Mouse (Mus musculus) limb, embryonic 15.5 days (tissue): ENCODE data around the gene Pilrb2. TPM values are rescaled to one million over a fixed set of nuclear protein-coding genes. Genes with fewer than 3 reads are reported as not detected.
"Not testable (repeated sequence)": the region's sequence is repeated elsewhere in the genome, so short reads cannot be mapped to it uniquely, and the experiment has no call there.

Experiments used
- ATAC-seq: fragments of 200-750 bp; cut with Nextera tagmentation; 2 replicates; pipeline ENCODE4 v1.8.0; 2017; ENCODE audit warnings: low read depth, moderate TSS enrichment; ENCODE audit not compliant: insufficient number of reproducible peaks, low FRiP score, low TSS enrichment
- H3K27ac ChIP-seq: fragments of 300-500 bp; sonication (generic); 2 replicates; pipeline ENCODE4 v1.5.1; 2015; ENCODE audit warnings: moderate library complexity, mild to moderate bottlenecking, inconsistent platforms
- H3K27me3 ChIP-seq: fragments of 300-500 bp; sonication (generic); 2 replicates; pipeline ENCODE4 v1.6.1; 2015; ENCODE audit warnings: inconsistent platforms
- H3K36me3 ChIP-seq: fragments of 300-500 bp; sonication (generic); 2 replicates; pipeline ENCODE4 v1.6.1; 2015; ENCODE audit warnings: inconsistent platforms
- H3K4me1 ChIP-seq: fragments of 300-500 bp; sonication (generic); 2 replicates; pipeline ENCODE4 v1.6.1; 2015; ENCODE audit warnings: inconsistent platforms
- H3K4me2 ChIP-seq: fragments of 300-500 bp; sonication (generic); 2 replicates; pipeline ENCODE4 v1.6.1; 2015; ENCODE audit warnings: mild to moderate bottlenecking, inconsistent platforms
- H3K4me3 ChIP-seq: fragments of 300-500 bp; sonication (generic); 2 replicates; pipeline ENCODE4 v1.5.1; 2015; ENCODE audit warnings: mild to moderate bottlenecking, inconsistent platforms
- H3K9ac ChIP-seq: fragments of 300-500 bp; sonication (generic); 2 replicates; pipeline ENCODE4 v1.6.1; 2015; ENCODE audit warnings: inconsistent platforms
- H3K9me3 ChIP-seq: fragments of 300-500 bp; sonication (generic); 2 replicates; pipeline ENCODE4 v1.6.1; 2016; ENCODE audit warnings: inconsistent platforms
- WGBS: fragments of 180-500 bp; shearing (Covaris S2); methylation state at CpG from one replicate; pipeline ENCODE4 v1.1.7; 2015; 5-methylcytosine and 5-hydroxymethylcytosine counted together
- polyA plus RNA-seq: library from polyadenylated mRNA; unstranded; fragments of >200 nt; fragmentation: Nextera tagmentation; extraction: Ambion mirVana; gene quantifications from 2 replicates; pipeline ENCODE4 v1.2.1, GENCODE M21; 2015

Gene Pilrb2
- 0.22 and 1.2 TPM in 2 replicates for polyA plus RNA-seq

DNA sequence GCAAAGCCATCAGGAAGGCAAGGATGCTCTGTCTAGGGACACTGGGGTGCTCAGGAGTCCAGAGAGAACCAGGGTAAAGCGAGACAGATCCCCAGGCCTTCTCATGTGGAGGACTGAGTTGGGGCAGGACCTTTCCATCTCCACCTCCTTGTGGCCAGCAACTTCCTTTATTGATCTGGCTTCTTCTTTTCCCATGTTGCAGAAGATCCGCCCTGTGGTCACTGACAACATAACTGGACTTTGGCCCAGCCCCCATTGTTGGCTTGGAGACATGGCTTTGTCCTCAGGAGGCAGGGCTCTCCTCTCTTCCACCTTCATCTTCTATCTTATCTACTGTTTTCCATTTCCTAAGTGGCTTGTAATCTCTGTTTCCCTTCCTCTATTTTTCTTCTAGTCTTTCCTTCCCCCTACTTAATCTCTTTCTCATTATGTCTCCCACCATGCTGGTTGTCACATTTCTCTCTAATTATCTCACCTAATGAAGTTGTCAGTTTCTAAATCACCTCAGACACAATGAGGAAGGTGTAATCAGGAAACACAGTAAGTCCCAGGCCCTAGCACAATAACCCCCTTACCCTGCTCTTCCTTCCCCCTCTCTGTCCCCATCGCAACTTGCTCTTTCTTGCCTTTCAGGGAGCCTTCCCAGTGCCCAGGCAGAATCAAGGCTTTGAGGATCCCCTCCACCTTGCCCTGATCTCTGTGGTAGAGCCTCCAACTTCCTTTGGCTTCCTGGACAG is at the start of gene Pilrb2:
Pilrb2 (minus strand) TSS at position 172 of the 737 bp plus-strand sequence.
- 77% methylated on average over 3 of the region's 3 CpGs for WGBS
- H3K27ac ChIP-seq, H3K4me2 ChIP-seq, H3K27me3 ChIP-seq, ATAC-seq, H3K9ac ChIP-seq, H3K4me3 ChIP-seq, H3K36me3 ChIP-seq, H3K9me3 ChIP-seq, H3K4me1 ChIP-seq: not testable (repeated sequence)

GRCm38 (mm10) chr5:137915550-137915949 is 43.9 kb upstream of the Pilrb2 start:
- Histone ChIP-seq H3K27ac (no peak overlapping the region), H3K4me2 (no peak overlapping the region), H3K27me3 (no peaks in the 10 kb centered on the region), H3K4me1 (no peaks in the 10 kb centered on the region), H3K9ac (no peak overlapping the region), H3K36me3 (no peaks in the 10 kb centered on the region), H3K9me3 (no peaks in the 10 kb centered on the region), H3K4me3 (no peak overlapping the region)
- ATAC-seq, result no peak
- 49% methylated on average over 6 of the region's 6 CpGs for WGBS

DNA sequence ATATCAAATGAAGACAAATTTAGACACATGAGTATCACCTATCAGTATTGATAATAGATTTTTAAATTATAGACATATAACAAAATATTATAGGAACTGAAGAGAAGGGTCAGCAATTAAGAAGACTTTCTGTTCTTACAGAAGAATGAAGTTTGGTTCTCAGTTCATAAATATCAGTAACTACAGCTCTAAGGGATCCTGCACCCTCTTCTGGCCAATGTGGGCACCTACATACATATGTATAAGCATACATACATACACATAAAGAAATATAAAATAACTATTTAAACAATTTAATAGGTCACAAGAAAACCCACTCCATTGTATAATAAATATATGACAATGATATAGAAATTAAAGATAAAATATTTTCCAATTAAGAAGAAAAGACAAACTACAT is 42.9 kb upstream of the Pilrb2 start:
- Histone ChIP-seq H3K27me3 (no peaks in the 10 kb centered on the region), H3K4me3 (no peak overlapping the region), H3K4me1 (no peaks in the 10 kb centered on the region), H3K9ac (no peak overlapping the region), H3K9me3 (no peaks in the 10 kb centered on the region), H3K27ac (no peak overlapping the region), H3K36me3 (no peaks in the 10 kb centered on the region), H3K4me2 (no peak overlapping the region)
- no peak for ATAC-seq

DNA sequence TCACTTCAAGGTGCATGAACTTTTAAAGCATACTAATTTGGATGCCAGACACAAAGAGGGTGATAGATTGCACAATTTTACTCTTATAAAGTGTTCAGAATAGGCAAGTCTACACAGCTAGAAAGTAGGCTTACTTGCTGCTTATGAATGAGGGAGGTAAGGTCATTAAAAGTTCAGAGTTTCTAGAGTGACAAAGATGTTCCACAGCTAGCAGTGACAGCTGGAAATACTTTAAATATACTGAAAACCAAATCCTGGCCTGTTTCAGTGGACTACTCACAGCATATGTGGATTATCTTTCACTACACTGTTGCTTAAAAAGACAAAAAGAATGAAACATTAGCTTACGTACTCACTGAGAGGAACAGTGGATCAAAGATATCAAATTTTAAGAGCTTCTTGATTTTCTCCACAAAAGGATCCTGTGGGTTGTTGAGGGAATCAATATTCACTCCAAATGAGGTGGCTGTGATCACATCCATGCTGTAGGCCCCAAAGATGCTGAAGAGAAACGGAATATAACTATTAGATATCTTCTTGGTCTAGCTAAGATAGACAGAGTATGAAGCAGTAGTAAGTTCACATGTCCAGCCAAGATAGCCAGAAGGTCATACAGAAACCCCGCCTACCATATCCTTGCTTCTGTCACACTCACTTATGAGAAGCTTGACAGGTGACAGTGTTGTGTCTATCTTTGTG is 38.1 kb upstream of the Pilrb2 start:
- no peak overlapping the region for H3K9ac ChIP-seq
- H3K27ac ChIP-seq, result no peak overlapping the region
- no peaks in the 10 kb centered on the region for H3K9me3 ChIP-seq
- no peaks in the 10 kb centered on the region for H3K4me1 ChIP-seq
- no peaks in the 10 kb centered on the region for H3K36me3 ChIP-seq
- H3K4me2 ChIP-seq, result no peak overlapping the region
- H3K4me3 ChIP-seq, result no peak overlapping the region
- H3K27me3 ChIP-seq, result no peaks in the 10 kb centered on the region
- ATAC-seq, result no peak
- WGBS, result 71% methylated on average over 3 of the region's 3 CpGs

DNA sequence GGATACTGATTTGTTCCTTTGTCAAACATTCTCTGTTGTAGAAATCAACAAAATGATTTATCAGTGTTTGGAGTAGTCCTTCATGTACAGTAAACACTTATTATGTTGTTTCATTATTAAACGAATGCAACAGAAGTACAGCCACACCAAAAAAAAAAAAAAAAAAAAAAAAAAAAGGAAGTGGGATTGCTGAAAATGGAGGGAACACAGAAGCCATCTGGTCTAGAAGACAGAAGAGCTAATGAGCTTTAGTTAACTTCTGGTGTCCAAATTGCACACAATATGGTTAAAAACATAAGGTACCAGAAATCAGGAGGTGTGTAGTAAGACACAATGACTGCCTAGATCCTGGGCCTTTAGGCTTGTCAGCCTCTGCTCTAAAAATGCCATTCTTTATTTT is 26.2 kb upstream of the Pilrb2 start:
- H3K4me1 ChIP-seq, result no peaks in the 10 kb centered on the region
- no peaks in the 10 kb centered on the region for H3K9me3 ChIP-seq
- no peak overlapping the region for H3K27ac ChIP-seq
- no peaks in the 10 kb centered on the region for H3K36me3 ChIP-seq
- no peaks in the 10 kb centered on the region for H3K27me3 ChIP-seq
- no peak overlapping the region for H3K9ac ChIP-seq
- WGBS, result 74% methylated on average over 1 of the region's 1 CpGs
- no peak for ATAC-seq
- H3K4me2 ChIP-seq, result no peak overlapping the region
- no peak overlapping the region for H3K4me3 ChIP-seq

DNA sequence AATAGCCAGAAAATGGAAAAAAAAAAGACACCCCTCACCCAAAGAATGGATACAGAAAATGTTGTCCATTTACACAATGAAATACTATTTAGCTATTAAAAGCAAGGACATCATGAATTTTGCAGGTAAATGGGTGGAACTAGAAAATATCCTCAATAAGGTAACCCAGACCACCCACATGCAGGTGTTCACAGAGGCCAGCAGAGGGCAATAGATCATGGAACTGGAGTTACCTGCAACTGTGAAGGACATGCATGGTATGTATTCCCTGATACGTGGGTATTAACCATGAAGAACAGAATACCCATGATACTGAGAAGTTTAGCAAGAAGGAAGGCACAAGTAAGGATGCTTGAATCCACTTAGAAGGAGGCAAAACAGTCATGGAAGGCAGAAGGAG is 21.3 kb upstream of the Pilrb2 start:
- ATAC-seq, result no peak
- H3K4me1 ChIP-seq, result no peaks in the 10 kb centered on the region
- no peak overlapping the region for H3K4me3 ChIP-seq
- no peaks in the 10 kb centered on the region for H3K9me3 ChIP-seq
- no peak overlapping the region for H3K9ac ChIP-seq
- H3K27me3 ChIP-seq, result no peaks in the 10 kb centered on the region
- WGBS, result 49% methylated on average over 1 of the region's 1 CpGs
- no peak overlapping the region for H3K27ac ChIP-seq
- H3K4me2 ChIP-seq, result no peak overlapping the region
- no peaks in the 10 kb centered on the region for H3K36me3 ChIP-seq

DNA sequence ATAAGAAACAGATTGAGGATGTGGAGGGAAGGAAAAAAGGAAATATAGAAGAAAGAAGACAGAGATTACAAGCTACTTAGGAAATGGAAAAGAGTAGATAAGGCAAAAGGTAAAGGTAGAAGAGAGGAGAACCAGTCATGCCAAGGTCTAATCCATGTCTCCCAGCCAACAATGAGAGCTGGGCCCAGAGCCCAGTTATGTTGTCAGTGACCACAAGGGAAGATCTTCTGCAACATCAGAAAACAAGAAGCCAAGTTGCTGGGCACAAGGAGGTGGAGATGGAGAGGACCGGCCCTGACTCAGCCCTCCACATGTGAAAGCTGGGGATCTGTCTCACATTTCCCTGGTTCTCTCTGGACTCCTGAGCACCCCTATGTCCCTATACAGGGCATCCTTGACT is 16.1 kb upstream of the Pilrb2 start:
- Histone ChIP-seq H3K36me3 (no peaks in the 10 kb centered on the region), H3K9ac (no peak overlapping the region), H3K4me2 (no peak overlapping the region), H3K9me3 (no peaks in the 10 kb centered on the region), H3K27ac (no peak overlapping the region), H3K4me1 (no peaks in the 10 kb centered on the region), H3K4me3 (no peak overlapping the region), H3K27me3 (no peaks in the 10 kb centered on the region)
- ATAC-seq, result no peak
- WGBS, result 82% methylated on average over 1 of the region's 1 CpGs

DNA sequence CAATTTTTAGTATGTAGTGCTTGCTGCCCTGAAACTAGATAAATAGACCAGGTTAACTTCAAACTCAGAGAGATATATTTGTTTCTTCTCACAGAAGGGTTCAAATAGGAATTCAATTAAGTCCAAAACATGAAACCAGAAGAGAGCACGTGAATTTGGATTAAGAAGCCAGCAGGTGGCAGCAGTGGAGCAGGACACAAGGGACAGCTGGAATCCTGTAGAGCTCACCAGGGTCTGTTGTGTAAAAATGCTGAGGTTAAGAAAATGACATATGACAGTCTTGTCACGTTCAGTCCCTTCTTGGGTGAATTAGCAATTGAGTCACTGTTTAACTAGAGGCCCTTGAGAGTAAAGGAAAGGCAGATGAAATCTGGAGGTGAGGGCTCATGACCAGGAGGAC is 14.3 kb upstream of the Pilrb2 start:
- Histone ChIP-seq H3K27ac (no peak overlapping the region), H3K9me3 (no peaks in the 10 kb centered on the region), H3K4me3 (no peak overlapping the region), H3K27me3 (no peaks in the 10 kb centered on the region), H3K9ac (no peak overlapping the region), H3K36me3 (no peaks in the 10 kb centered on the region), H3K4me2 (no peak overlapping the region), H3K4me1 (no peaks in the 10 kb centered on the region)
- ATAC-seq, result no peak
- WGBS, result 6% methylated on average over 2 of the region's 2 CpGs

DNA sequence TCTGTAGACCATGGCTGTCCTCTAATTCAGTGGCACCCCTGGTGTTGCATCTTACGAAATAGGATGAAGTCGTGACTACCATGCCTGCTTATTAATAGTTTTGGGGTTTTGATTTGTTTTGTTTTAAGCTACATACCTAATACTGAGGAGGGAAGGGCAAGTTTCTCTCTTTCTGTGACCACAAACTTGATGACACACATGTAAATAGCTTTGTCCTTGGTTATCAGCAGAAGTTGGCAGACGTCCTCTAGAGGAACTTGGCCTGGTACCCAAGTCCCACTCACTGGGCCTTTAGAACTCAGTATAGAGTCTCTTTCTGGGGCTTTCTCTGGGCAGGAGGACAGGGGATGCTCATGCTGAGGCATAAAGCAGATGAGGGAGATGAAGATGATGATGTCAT is 11.7 kb upstream of the Pilrb2 start:
- Histone ChIP-seq H3K9me3 (no peaks in the 10 kb centered on the region), H3K4me3 (no peak overlapping the region), H3K36me3 (no peaks in the 10 kb centered on the region), H3K4me2 (no peak overlapping the region), H3K27ac (no peak overlapping the region), H3K27me3 (no peaks in the 10 kb centered on the region), H3K4me1 (no peaks in the 10 kb centered on the region), H3K9ac (no peak overlapping the region)
- ATAC-seq, result no peak
- WGBS, result 80% methylated on average over 3 of the region's 3 CpGs

- Histone ChIP-seq H3K4me1 (no peaks in the 10 kb centered on the region), H3K4me2 (no peak overlapping the region), H3K9ac (no peak overlapping the region), H3K27me3 (no peaks in the 10 kb centered on the region), H3K27ac (no peak overlapping the region), H3K36me3 (no peaks in the 10 kb centered on the region), H3K9me3 (no peaks in the 10 kb centered on the region), H3K4me3 (no peak overlapping the region)
- 78% methylated on average over 4 of the region's 4 CpGs for WGBS
- ATAC-seq, result no peak
These were observed 11.3 kb upstream of the Pilrb2 start for GRCm38 (mm10) chr5:137882922-137883321.

- Histone ChIP-seq H3K36me3 (no peaks in the 10 kb centered on the region), H3K27me3 (no peaks in the 10 kb centered on the region), H3K9ac (no peak overlapping the region), H3K27ac (no peak overlapping the region), H3K4me2 (no peak overlapping the region), H3K9me3 (no peaks in the 10 kb centered on the region), H3K4me1 (no peaks in the 10 kb centered on the region), H3K4me3 (no peak overlapping the region)
- no peak for ATAC-seq
- WGBS, result 53% methylated on average over 2 of the region's 2 CpGs
These were observed 6.2 kb upstream of the Pilrb2 start for GRCm38 (mm10) chr5:137877860-137878259.

DNA sequence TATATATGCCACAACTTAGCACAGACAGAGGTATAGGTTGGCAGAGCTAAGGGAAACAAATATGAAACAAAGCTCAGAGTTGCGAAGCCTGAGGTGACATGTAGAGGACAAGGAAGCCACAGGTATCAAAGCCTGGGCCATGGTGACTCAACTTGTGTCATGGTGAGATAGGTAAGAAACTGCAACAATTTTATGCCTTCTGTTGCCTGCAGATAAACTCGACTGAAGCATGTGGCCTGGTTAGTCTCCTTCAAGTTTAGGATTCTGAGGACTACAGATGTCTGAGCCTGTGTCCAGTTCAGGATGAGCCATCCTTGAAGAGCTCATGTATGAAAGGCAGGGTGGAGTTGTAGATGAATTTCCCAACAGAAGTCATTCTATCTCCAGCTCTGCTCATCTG is 3.4 kb upstream of the Pilrb2 start:
- H3K9me3 ChIP-seq, result no peaks in the 10 kb centered on the region
- 81% methylated on average over 2 of the region's 2 CpGs for WGBS
- ATAC-seq, result no peak
- H3K4me2 ChIP-seq, result no peak overlapping the region
- no peak overlapping the region for H3K4me3 ChIP-seq
- no peak overlapping the region for H3K27ac ChIP-seq
- no peaks in the 10 kb centered on the region for H3K4me1 ChIP-seq
- H3K36me3 ChIP-seq, result no peaks in the 10 kb centered on the region
- H3K9ac ChIP-seq, result no peak overlapping the region
- H3K27me3 ChIP-seq, result no peaks in the 10 kb centered on the region

DNA sequence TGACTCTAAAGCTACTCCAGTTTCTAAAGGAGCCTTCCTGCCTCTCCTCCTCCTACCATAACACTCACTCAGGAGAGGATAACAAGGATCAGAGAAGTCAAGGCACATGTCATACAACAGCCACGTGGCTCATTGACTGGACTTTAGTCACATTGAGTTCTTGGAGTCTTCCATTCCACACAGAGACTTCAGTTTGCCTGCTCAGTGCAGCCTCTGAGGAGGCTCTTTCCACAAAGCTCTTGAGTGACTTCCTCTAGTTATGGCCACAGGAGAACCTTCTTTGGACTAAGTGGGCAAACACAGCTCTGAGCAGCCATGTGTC is 727 bp upstream of the Pilrb2 start:
- not testable (repeated sequence) for H3K9ac ChIP-seq, H3K27me3 ChIP-seq, ATAC-seq, H3K4me3 ChIP-seq, H3K9me3 ChIP-seq, H3K4me1 ChIP-seq, H3K4me2 ChIP-seq, H3K36me3 ChIP-seq, H3K27ac ChIP-seq
- WGBS, result 41% methylated on average over 1 of the region's 1 CpGs
